Mouse (Mus musculus) liver, embryonic 14 days (tissue): Measurements from ENCODE around the gene Rnf207. TPM values are rescaled to one million over a fixed set of nuclear protein-coding genes. Genes with fewer than 3 reads are reported as not detected.

ENCODE experiments used
- polyA plus RNA-seq: library from polyadenylated mRNA; depleted of rRNA; stranded (reverse); fragments of >200 nt; gene quantifications from 2 replicates; pipeline ENCODE4 v1.2.3, GENCODE M21; 2012; rRNA removed

Rnf207 gene
- 0.10 TPM in 2 replicates for polyA plus RNA-seq

GRCm38 (mm10) chr4:152318517-152319234 lies at the start of gene Rnf207:
TSS of gene Rnf207 (minus strand) at chr4:152318993.

GRCm38 (mm10) chr4:152338419-152339292 lies 19.9 kb upstream of the Rnf207 start, which contains the start of gene Chd5:
TSS of gene Chd5 (plus strand) at chr4:152338651.

GRCm38 (mm10) chr4:152325574-152326411 lies 7.0 kb upstream of the Rnf207 start, which contains the start of gene Rpl22:
TSS of gene Rpl22 (plus strand) at chr4:152325742.

GRCm38 (mm10) chr4:152296874-152297861 lies 21.6 kb downstream of the Rnf207 start, which contains the start of gene Icmt:
TSS of gene Icmt (plus strand) at chr4:152297227.

GRCm38 (mm10) chr4:152291562-152291961 lies 27.2 kb downstream of the Rnf207 start, which contains the start of gene Hes3:
TSS of gene Hes3 (minus strand) at chr4:152291662.

GRCm38 (mm10) chr4:152273621-152274236 lies 45.1 kb downstream of the Rnf207 start, which contains the start of gene Gpr153:
TSS of gene Gpr153 (plus strand) at chr4:152274232.

Other genes starting within 250 kb of the Rnf207 start
- gene Plekhg5, start 246.5 kb downstream of the Rnf207 start, polyA plus RNA-seq: 3.9 and 4.7 TPM in 2 replicates
- gene Tnfrsf25, start 203.1 kb downstream of the Rnf207 start, polyA plus RNA-seq: 0.75 and 0.84 TPM in 2 replicates
- 1.3 and 1.4 TPM in 2 replicates for gene Espn, start 166.6 kb downstream of the Rnf207 start, polyA plus RNA-seq
- gene Hes2, start 160.1 kb downstream of the Rnf207 start, polyA plus RNA-seq: 0.01 and 0.10 TPM in 2 replicates
- 12.1 and 14.0 TPM in 2 replicates for gene Acot7, start 140.9 kb downstream of the Rnf207 start, polyA plus RNA-seq
- 0.84 and 1.3 TPM in 2 replicates for gene Gpr153, start 44.8 kb downstream of the Rnf207 start, polyA plus RNA-seq
- 0.01 TPM in 1 of 2 replicates, not detected in the other for gene Hes3, start 27.3 kb downstream of the Rnf207 start, polyA plus RNA-seq
- 5.6 and 6.3 TPM in 2 replicates for gene Icmt, start 21.8 kb downstream of the Rnf207 start, polyA plus RNA-seq
- gene Rpl22, start 6.7 kb upstream of the Rnf207 start, polyA plus RNA-seq: 539 and 591 TPM in 2 replicates
- gene Chd5, start 19.7 kb upstream of the Rnf207 start, polyA plus RNA-seq: 0.06 and 0.07 TPM in 2 replicates
- gene Nphp4, start 157.7 kb upstream of the Rnf207 start, polyA plus RNA-seq: 0.09 and 0.10 TPM in 2 replicates
- gene Kcnab2, start 158.9 kb upstream of the Rnf207 start, polyA plus RNA-seq: 2.9 and 3.6 TPM in 2 replicates